Mouse (Mus musculus) MEL (cell line): ENCODE measurements around the gene Nos1ap. TPM values are rescaled to one million over a fixed set of nuclear protein-coding genes. Genes with fewer than 3 reads are reported as not detected.
A peak's percentile ranks its signal among the peaks of the same experiment; 100 is the strongest.

ENCODE experiments used
- DNase-seq: peaks from one replicate; pipeline ENCODE4 v3.0.0; 2011; ENCODE audit warnings: low read depth, low spot score
- H3K27ac ChIP-seq: 2 replicates; pipeline ENCODE4 v1.5.1; 2012; ENCODE audit warnings: low read depth, mild to moderate bottlenecking, control low read depth, low read length, moderate library complexity; ENCODE audit not compliant: control insufficient read depth
- H3K27me3 ChIP-seq, 2 experiments: fragments of 150-350 bp in 1 of 2; sonication (generic) in 1 of 2; 2 replicates each; pipeline ENCODE4 v1.6.1; 2012; ENCODE audit warnings: low read length in 2 of 2, mild to moderate bottlenecking in 2 of 2, improper control_type of control experiment in 1 of 2, moderate library complexity in 1 of 2; ENCODE audit not compliant: insufficient read depth in 2 of 2, control insufficient read depth in 1 of 2
- H3K36me3 ChIP-seq, 2 experiments: 2 replicates each; pipeline ENCODE4 v1.6.1; 2012 to 2014; ENCODE audit warnings: low read length in 2 of 2, improper control_type of control experiment in 1 of 2, inconsistent platforms in 1 of 2, mild to moderate bottlenecking in 1 of 2; ENCODE audit not compliant: insufficient read depth in 2 of 2, control insufficient read depth in 1 of 2
- H3K4me1 ChIP-seq, 2 experiments: fragments of 150-350 bp in 1 of 2; sonication (generic) in 1 of 2; 2 replicates each; pipeline ENCODE4 v1.6.1; 2012; ENCODE audit warnings: low read length in 2 of 2, improper control_type of control experiment in 1 of 2, mild to moderate bottlenecking in 1 of 2; ENCODE audit not compliant: insufficient read depth in 2 of 2, control insufficient read depth in 1 of 2
- H3K4me3 ChIP-seq, 2 experiments: fragments of 150-350 bp in 1 of 2; sonication (generic) in 1 of 2; 2 replicates each; pipeline ENCODE4 v1.5.1; 2012; ENCODE audit warnings: low read depth in 2 of 2, low read length in 2 of 2, mild to moderate bottlenecking in 2 of 2, moderate library complexity in 2 of 2, control low read depth in 1 of 2, improper control_type of control experiment in 1 of 2; ENCODE audit not compliant: control insufficient read depth in 1 of 2, insufficient read depth in 1 of 2
- H3K79me2 ChIP-seq: 2 replicates; pipeline ENCODE4 v1.6.1; 2012; ENCODE audit warnings: mild to moderate bottlenecking, low read length, moderate library complexity; ENCODE audit not compliant: control insufficient read depth, poor library complexity, insufficient read depth
- H3K9ac ChIP-seq: 2 replicates; pipeline ENCODE4 v1.6.1; 2012; ENCODE audit warnings: low read depth, mild to moderate bottlenecking, control low read depth, low read length, moderate library complexity; ENCODE audit not compliant: control insufficient read depth, poor library complexity, severe bottlenecking
- H3K9me3 ChIP-seq: fragments of 150-350 bp; sonication (generic); replicated peaks from 2 replicates; pipeline ENCODE4 v1.6.1; 2012; ENCODE audit warnings: mild to moderate bottlenecking, low read length, improper control_type of control experiment, moderate library complexity; ENCODE audit not compliant: insufficient read depth
- BHLHE40 ChIP-seq: IDR thresholded peaks from 2 replicates; pipeline ENCODE4 v1.6.1; 2012; ENCODE audit warnings: low read depth, mild to moderate bottlenecking, inconsistent platforms, low read length, improper control_type of control experiment, borderline replicate concordance
- CHD1 ChIP-seq: IDR thresholded peaks from 2 replicates; pipeline ENCODE4 v1.6.1; 2012; ENCODE audit warnings: low read depth, mild to moderate bottlenecking, inconsistent platforms, low read length, improper control_type of control experiment
- CHD2 ChIP-seq: IDR thresholded peaks from 2 replicates; pipeline ENCODE4 v1.6.1; 2011; ENCODE audit warnings: low read length, improper control_type of control experiment
- CTCF ChIP-seq, 3 experiments: IDR thresholded peaks in 2 of 3; conservative IDR thresholded peaks in 1 of 3; 2 replicates each; pipeline ENCODE4 v1.5.1; 2011 to 2012; ENCODE audit warnings: low read length in 3 of 3, low read depth in 2 of 3, mild to moderate bottlenecking in 2 of 3, improper control_type of control experiment in 1 of 3, inconsistent platforms in 1 of 3, mixed read lengths in 1 of 3, moderate library complexity in 1 of 3; ENCODE audit not compliant: control insufficient read depth in 1 of 3, insufficient read depth in 1 of 3, poor library complexity in 1 of 3, severe bottlenecking in 1 of 3
- E2F4 ChIP-seq: IDR thresholded peaks from 2 replicates; pipeline ENCODE4 v1.6.1; 2011; ENCODE audit warnings: low read depth, low read length, improper control_type of control experiment, borderline replicate concordance
- ELF1 ChIP-seq: IDR thresholded peaks from 2 replicates; pipeline ENCODE4 v1.6.1; 2014; ENCODE audit warnings: low read depth, mild to moderate bottlenecking, inconsistent platforms, low read length, improper control_type of control experiment, moderate library complexity
- EP300 ChIP-seq, 2 experiments: IDR thresholded peaks; 2 replicates each; pipeline ENCODE4 v1.6.1; 2011; ENCODE audit warnings: improper control_type of control experiment in 2 of 2, low read length in 2 of 2, low read depth in 1 of 2, mild to moderate bottlenecking in 1 of 2
- GABPA ChIP-seq: IDR thresholded peaks from 2 replicates; pipeline ENCODE4 v1.6.1; 2012; ENCODE audit warnings: low read depth, mild to moderate bottlenecking, inconsistent platforms, low read length, improper control_type of control experiment, moderate library complexity
- HCFC1 ChIP-seq: IDR thresholded peaks from 2 replicates; pipeline ENCODE4 v1.6.1; 2012; ENCODE audit warnings: low read depth, mild to moderate bottlenecking, inconsistent platforms, low read length, improper control_type of control experiment, moderate library complexity
- JUND ChIP-seq: IDR thresholded peaks from 2 replicates; pipeline ENCODE4 v1.6.1; 2011; ENCODE audit warnings: low read depth, mild to moderate bottlenecking, improper control_type of control experiment, low read length
- MAZ ChIP-seq: IDR thresholded peaks from 2 replicates; pipeline ENCODE4 v1.6.1; 2012; ENCODE audit warnings: low read depth, mild to moderate bottlenecking, inconsistent platforms, low read length, improper control_type of control experiment
- MEF2A ChIP-seq: IDR thresholded peaks from 2 replicates; pipeline ENCODE4 v1.6.1; 2014; ENCODE audit warnings: low read depth, mild to moderate bottlenecking, inconsistent platforms, low read length, improper control_type of control experiment; ENCODE audit not compliant: poor library complexity, insufficient replicate concordance, severe bottlenecking; ENCODE audit errors: extremely low read depth
- MYB ChIP-seq: IDR thresholded peaks from 2 replicates; pipeline ENCODE4 v1.6.1; 2011; ENCODE audit warnings: mild to moderate bottlenecking, low read depth, low read length, improper control_type of control experiment
- NRF1 ChIP-seq: IDR thresholded peaks from 2 replicates; pipeline ENCODE4 v1.6.1; 2014; ENCODE audit warnings: low read depth, mild to moderate bottlenecking, inconsistent platforms, low read length, improper control_type of control experiment, moderate library complexity; ENCODE audit not compliant: poor library complexity, insufficient read depth, severe bottlenecking
- POLR2A ChIP-seq, 2 experiments: IDR thresholded peaks; 2 replicates each; pipeline ENCODE4 v1.6.1; 2011 to 2012; ENCODE audit warnings: low read length in 2 of 2, mild to moderate bottlenecking in 2 of 2, control low read depth in 1 of 2, improper control_type of control experiment in 1 of 2, low read depth in 1 of 2, moderate library complexity in 1 of 2; ENCODE audit not compliant: control insufficient read depth in 1 of 2, insufficient read depth in 1 of 2, poor library complexity in 1 of 2
- POLR2AphosphoS2 ChIP-seq: IDR thresholded peaks from 2 replicates; pipeline ENCODE4 v1.6.1; 2011; ENCODE audit warnings: low read length, improper control_type of control experiment
- RAD21 ChIP-seq: IDR thresholded peaks from 2 replicates; pipeline ENCODE4 v1.6.1; 2011; ENCODE audit warnings: mild to moderate bottlenecking, low read depth, low read length, improper control_type of control experiment
- SIN3A ChIP-seq: IDR thresholded peaks from 2 replicates; pipeline ENCODE4 v1.6.1; 2012; ENCODE audit warnings: low read length, improper control_type of control experiment, inconsistent platforms
- TAL1 ChIP-seq: IDR thresholded peaks from 2 replicates; pipeline ENCODE4 v1.6.1; 2012; ENCODE audit warnings: mild to moderate bottlenecking, inconsistent platforms, low read length, moderate library complexity, mixed read lengths
- TCF12 ChIP-seq: IDR thresholded peaks from 2 replicates; pipeline ENCODE4 v1.6.1; 2014; ENCODE audit warnings: low read depth, mild to moderate bottlenecking, inconsistent platforms, low read length, improper control_type of control experiment, moderate library complexity
- UBTF ChIP-seq: IDR thresholded peaks from 2 replicates; pipeline ENCODE4 v1.6.1; 2012; ENCODE audit warnings: low read depth, mild to moderate bottlenecking, inconsistent platforms, low read length, improper control_type of control experiment, moderate library complexity, borderline replicate concordance; ENCODE audit not compliant: insufficient read depth
- USF2 ChIP-seq, 2 experiments: IDR thresholded peaks; 2 replicates each; pipeline ENCODE4 v1.6.1; 2011 to 2012; ENCODE audit warnings: improper control_type of control experiment in 2 of 2, low read length in 2 of 2, borderline replicate concordance in 1 of 2, inconsistent platforms in 1 of 2, low read depth in 1 of 2, mild to moderate bottlenecking in 1 of 2; ENCODE audit not compliant: insufficient read depth in 1 of 2
- ZC3H11A ChIP-seq: IDR thresholded peaks from 2 replicates; pipeline ENCODE4 v1.6.1; 2012; ENCODE audit warnings: low read depth, mild to moderate bottlenecking, inconsistent platforms, low read length, improper control_type of control experiment
- ZKSCAN1 ChIP-seq: IDR thresholded peaks from 2 replicates; pipeline ENCODE4 v1.6.1; 2012; ENCODE audit warnings: low read depth, mild to moderate bottlenecking, inconsistent platforms, low read length, improper control_type of control experiment, moderate library complexity
- ZMIZ1 ChIP-seq: IDR thresholded peaks from 2 replicates; pipeline ENCODE4 v1.6.1; 2012; ENCODE audit warnings: low read depth, mild to moderate bottlenecking, inconsistent platforms, low read length, improper control_type of control experiment, moderate library complexity
- polyA plus RNA-seq, 2 experiments: library from polyadenylated mRNA; stranded (reverse) in 1 of 2; unstranded in 1 of 2; fragments of >175 nt in 1 of 2; fragments of >200 nt in 1 of 2; gene quantifications; 2 replicates each; pipeline versions ENCODE4 v1.2.1 to v1.2.4; 2012; ENCODE audit warnings: low replicate concordance in 2 of 2, low read depth in 1 of 2; ENCODE audit not compliant: insufficient read length in 2 of 2, insufficient read depth in 1 of 2, missing spikeins in 1 of 2
- total RNA-seq: library from RNA; depleted of rRNA; stranded (reverse); fragments of 300-350 nt; gene quantifications from 2 replicates; pipeline ENCODE4 v1.2.3, GENCODE M21; 2012

Nos1ap gene
- total and polyA plus RNA-seq, 3 experiments = 0.62 to 2.4 TPM; not detected in 1

DNA sequence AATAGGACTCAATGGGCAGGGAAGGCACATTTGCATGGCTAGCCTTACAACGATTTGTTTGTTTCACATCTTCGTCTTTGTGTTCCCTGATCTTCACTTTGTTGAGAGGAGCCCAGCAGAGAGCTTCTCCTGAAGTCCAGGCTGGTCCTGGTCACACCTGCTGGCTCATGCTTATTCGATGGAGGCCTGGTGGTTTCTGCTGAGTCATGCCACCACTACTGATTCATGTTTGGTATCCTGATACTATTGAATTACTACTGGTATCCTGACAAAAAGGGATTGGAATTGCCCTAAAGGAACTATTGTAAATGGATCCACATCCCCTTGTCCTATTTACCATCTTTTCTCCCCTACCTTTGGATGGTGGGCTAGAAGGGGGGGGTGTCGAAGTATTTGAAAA lies 40.8 kb upstream of the Nos1ap start:
- no peak overlapping the region for H3K4me3 ChIP-seq
- no peaks in the 10 kb centered on the region for H3K79me2 ChIP-seq
- no peak overlapping the region for H3K9ac ChIP-seq
- DNase-seq = no peak
- TF ChIP-seq UBTF (no peak), GABPA (0 out of 2 replicates have a peak, but pooled peaks have one; percentile 35)
- TF ChIP-seq, all 39 proteins: peak for 1
- Histone ChIP-seq H3K27me3 (no peaks in the 10 kb centered on the region), H3K36me3 (no peaks in the 10 kb centered on the region; a peak in 1 of 4 replicates), H3K27ac (no peak overlapping the region), H3K4me1 (peaks cover 0 to 4% of the 10 kb centered on the region in 2 experiments; a peak in 1 of 4 replicates), H3K9me3 (no peaks in the 10 kb centered on the region)

DNA sequence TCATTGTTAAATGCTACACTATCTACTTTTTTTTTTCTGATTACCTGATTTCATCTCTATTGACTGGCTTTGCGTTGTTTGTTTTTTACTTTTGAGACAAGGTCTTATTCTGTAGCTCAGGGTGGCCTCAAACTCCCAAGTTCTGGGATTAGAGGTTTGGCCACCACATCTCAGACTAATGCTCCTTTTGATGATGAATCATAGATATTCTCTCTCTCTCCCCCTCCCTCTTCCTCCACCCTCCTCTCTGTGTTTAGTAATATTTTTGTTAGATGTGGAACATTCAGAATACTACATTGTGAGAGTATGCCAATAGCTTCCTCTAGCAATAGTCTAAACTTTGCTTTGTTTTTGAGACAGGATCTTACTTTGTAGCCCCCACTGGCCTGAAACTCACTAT lies 33.8 kb upstream of the Nos1ap start:
- Histone ChIP-seq H3K27ac (peak overlapping the region; percentile 57), H3K9me3 (no peaks in the 10 kb centered on the region), H3K9ac (no peak overlapping the region)

DNA sequence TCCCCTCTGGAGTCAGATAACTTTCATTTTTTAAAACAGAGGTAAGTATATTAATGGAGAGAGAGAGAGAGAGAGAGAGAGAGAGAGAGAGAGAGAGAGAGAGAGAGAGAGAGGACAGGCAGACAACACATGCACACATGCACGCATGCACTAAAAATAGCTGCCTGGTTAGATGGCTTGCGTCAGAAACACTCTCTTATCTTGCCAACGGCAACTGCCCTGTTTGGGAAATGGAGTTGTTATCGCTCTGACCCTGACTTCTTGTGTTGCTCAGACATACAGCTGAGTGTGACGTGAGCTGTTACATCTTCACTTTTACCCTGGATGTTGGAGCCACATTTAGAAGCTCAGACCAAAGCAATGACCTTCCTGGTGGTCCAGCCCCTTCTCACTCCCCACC lies 33.3 kb upstream of the Nos1ap start:
- H3K9ac ChIP-seq = no peak overlapping the region
- peak; percentile 100 for TF ChIP-seq MEF2A
- no peak for TF ChIP-seq ELF1
- peak; percentile 37; the same call in 1 of the 2 replicates for TF ChIP-seq MAZ
- no peak for TF ChIP-seq NRF1
- TF ChIP-seq GABPA = no peak; the same call in 1 of the 2 replicates
- TF ChIP-seq CHD1 = no peak
- TF ChIP-seq BHLHE40 = peak; percentile 92; the same call in 1 of the 2 replicates
- TF ChIP-seq MYB = peak; percentile 92
- peak; percentile 29; the same call in 1 of the 2 replicates for TF ChIP-seq CHD2
- peak; percentile 95 for TF ChIP-seq JUND
- peak; percentile 93 to 97 for TF ChIP-seq EP300 (IDR thresholded peaks at IDR 0.05; ENCODE audit: low read depth in 1 of 2, low read length in 2 of 2)
- peak; percentile 97 for TF ChIP-seq TCF12
- peak; percentile 89 for TF ChIP-seq TAL1
- TF ChIP-seq POLR2A (IDR thresholded peaks at IDR 0.05; ENCODE audit: control insufficient read depth in 1 of 2, insufficient read depth in 1 of 2, low read depth in 1 of 2, low read length in 2 of 2, poor library complexity in 1 of 2) = no peak
- peak; percentile 95 for TF ChIP-seq SIN3A
- TF ChIP-seq ZC3H11A = peak; percentile 33; the same call in 1 of the 2 replicates
- TF ChIP-seq USF2 (IDR thresholded peaks at IDR 0.05; ENCODE audit: borderline replicate concordance in 1 of 2, insufficient read depth in 1 of 2, low read depth in 1 of 2, low read length in 2 of 2) = no peak
- no peak for TF ChIP-seq ZKSCAN1
- peak; percentile 62 for TF ChIP-seq HCFC1
- TF ChIP-seq RAD21 = no peak
- TF ChIP-seq E2F4 = no peak

More for the DNA sequence above, 33.8 kb upstream of the Nos1ap start:
- DNase-seq = peak; percentile 24
- Histone ChIP-seq H3K4me1 (peaks cover 22 to 31% of the 10 kb centered on the region in 2 experiments), H3K27me3 (no peaks in the 10 kb centered on the region), H3K4me3 (no peak overlapping the region), H3K36me3 (peaks cover 0 to 32% of the 10 kb centered on the region in 2 experiments; a peak in 2 of 4 replicates), H3K79me2 (no peaks in the 10 kb centered on the region)
- TF ChIP-seq CTCF (IDR thresholded peaks at IDR 0.05 in 2 of 3, conservative IDR thresholded peaks at IDR 0.05 in 1 of 3; ENCODE audit: control insufficient read depth in 1 of 3, insufficient read depth in 1 of 3, low read depth in 2 of 3, low read length in 3 of 3, poor library complexity in 1 of 3, severe bottlenecking in 1 of 3) (no peak), POLR2AphosphoS2 (no peak), ZMIZ1 (no peak), ZC3H11A (no peak), TCF12 (no peak), JUND (no peak)

More for the DNA sequence above, 33.3 kb upstream of the Nos1ap start:
- DNase-seq = peak; percentile 87
- Histone ChIP-seq H3K36me3 (peaks cover 0 to 32% of the 10 kb centered on the region in 2 experiments; a peak in 2 of 4 replicates), H3K27me3 (no peaks in the 10 kb centered on the region), H3K4me1 (peaks cover 22 to 31% of the 10 kb centered on the region in 2 experiments), H3K79me2 (no peaks in the 10 kb centered on the region), H3K4me3 (no peak overlapping the region; a peak in 1 of 4 replicates), H3K27ac (peak overlapping the region; percentile 57), H3K9me3 (no peaks in the 10 kb centered on the region)
